Mouse (Mus musculus) gastrocnemius, adult 2 months (tissue): ENCODE data around the gene Scd4. TPM values are rescaled to one million over a fixed set of nuclear protein-coding genes. Genes with fewer than 3 reads are reported as not detected.
A peak's percentile ranks its signal among the peaks of the same experiment; 100 is the strongest.

ENCODE experiments used
- DNase-seq: peaks from one replicate; pipeline ENCODE4 v3.0.0; 2022
- H3K27ac ChIP-seq: fragments of 200-600 bp; 2 replicates; pipeline ENCODE4 v1.8.1; 2022; ENCODE audit warnings: mild to moderate bottlenecking
- H3K4me3 ChIP-seq: fragments of 200-600 bp; 2 replicates; pipeline ENCODE4 v1.8.1; 2022; ENCODE audit warnings: mild to moderate bottlenecking, moderate library complexity
- CTCF ChIP-seq: fragments of 200-600 bp; IDR thresholded peaks from 2 replicates; pipeline ENCODE4 v1.8.1; 2022; ENCODE audit warnings: antibody characterized with exemption, mild to moderate bottlenecking, moderate library complexity
- intact Hi-C: fragments of 180-260 bp; cut with DNase I; formaldehyde crosslinking; loops from one replicate; pipeline ENCODE4 v1.15.1; 2025
- long read RNA-seq, 2 experiments: library from polyadenylated mRNA; stranded (forward); transcript quantifications; one replicate each; pipeline ENCODE4 v2.0.0; 2021
- total RNA-seq, 2 experiments: library from RNA; stranded (reverse); gene quantifications; 2 replicates each; pipeline ENCODE4 v1.2.3; 2021

Gene Scd4
- under 1 TPM in 1 of 2 experiments, not detected in 1; 0.13 TPM for total RNA-seq
- long read RNA-seq, experiment 1, result 0 reads
- long read RNA-seq, experiment 2, result 0 reads

GRCm38 (mm10) chr19:44332833-44333623 is at the start of gene Scd4:
Gene Scd4 (plus strand): TSS chr19:44333092.
- no peak for DNase-seq
- intact Hi-C loops, result no loop called here
- no peak for TF ChIP-seq CTCF
- Histone ChIP-seq H3K27ac (no peak within 1 kb of the TSS), H3K4me3 (no peak within 1 kb of the TSS)

DNA sequence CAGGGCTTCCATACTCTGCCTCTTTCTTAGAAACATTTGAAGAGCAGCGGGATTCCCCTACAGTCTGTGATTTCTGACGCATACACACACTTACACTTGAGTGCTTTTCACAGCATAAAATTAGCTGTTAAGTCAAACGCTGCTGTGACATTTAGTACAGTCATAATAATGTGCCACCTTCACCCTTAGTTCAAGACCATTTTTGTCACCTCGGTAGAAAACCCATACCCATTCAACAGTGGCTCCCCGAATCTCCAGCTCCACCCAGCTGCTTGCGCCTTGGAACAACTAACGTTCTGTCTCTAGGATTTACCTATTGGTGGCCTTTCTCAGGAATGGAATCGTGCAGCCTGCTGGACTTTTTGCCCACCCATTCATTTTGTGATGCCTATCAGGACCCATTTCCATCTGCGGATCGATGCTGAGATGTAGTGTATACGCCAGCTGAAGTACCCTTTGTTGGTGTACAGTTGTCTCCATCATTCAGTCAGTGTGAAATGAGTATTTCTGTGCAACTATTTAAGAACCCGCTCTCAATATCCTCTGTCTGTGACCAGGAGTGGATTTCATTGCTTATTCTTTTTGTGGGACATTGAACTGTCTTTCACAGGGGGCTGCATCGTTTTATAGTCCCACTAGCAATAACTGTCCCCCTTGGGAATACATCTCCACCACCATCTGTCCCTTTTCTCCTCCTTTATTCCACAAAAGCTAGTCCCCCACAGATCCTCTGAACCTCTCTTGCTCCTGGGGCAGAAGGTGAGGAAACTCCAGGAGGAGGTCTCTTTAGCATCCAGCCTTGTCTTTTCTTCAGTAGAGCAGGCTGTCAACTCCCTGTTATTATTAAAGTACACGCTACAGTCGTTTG is 49.5 kb upstream of the Scd4 start:
- DNase-seq, result no peak
- Histone ChIP-seq H3K4me3 (peak overlapping the region; percentile 79), H3K27ac (peak overlapping the region; percentile 82)
- TF ChIP-seq CTCF, result no peak
- intact Hi-C loops, result no loop called here

DNA sequence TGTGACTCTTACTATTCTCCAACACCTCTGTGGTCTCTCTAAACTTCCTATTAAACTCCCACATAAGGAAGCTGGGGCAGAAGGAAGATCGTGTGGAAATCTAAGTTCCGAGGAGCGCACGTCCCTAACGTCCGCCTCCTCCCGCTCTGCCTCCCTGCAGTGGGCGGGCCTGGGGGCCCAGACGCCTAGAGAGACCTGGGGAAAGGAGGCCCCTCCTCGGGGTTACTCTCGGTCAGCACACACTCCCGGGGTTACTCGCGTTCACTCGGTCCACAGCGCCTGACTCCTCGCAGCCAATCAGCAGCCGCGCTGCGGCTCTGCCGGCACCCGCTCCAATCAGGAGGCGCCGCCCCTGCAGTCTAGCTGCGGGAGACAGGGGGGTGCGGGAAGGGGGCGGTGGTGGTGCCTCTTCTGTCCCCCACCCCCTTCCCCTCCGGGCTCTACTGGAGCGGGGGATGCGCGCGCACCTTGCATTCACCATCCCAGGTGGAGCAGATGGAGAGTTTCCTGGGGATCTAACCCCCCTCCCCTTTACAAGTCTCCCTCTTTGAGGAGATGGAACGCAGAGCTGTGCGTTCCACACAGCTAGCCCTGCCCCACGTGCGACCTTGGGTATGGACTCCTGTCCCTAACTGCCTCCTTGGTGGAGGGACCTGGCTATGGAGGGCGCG is 48.7 kb upstream of the Scd4 start:
- intact Hi-C loops, result no loop called here
- DNase-seq, result peak; percentile 92
- TF ChIP-seq CTCF, result no peak
- peak overlapping the region; percentile 79 for H3K4me3 ChIP-seq
- H3K27ac ChIP-seq, result peak overlapping the region; percentile 82

DNA sequence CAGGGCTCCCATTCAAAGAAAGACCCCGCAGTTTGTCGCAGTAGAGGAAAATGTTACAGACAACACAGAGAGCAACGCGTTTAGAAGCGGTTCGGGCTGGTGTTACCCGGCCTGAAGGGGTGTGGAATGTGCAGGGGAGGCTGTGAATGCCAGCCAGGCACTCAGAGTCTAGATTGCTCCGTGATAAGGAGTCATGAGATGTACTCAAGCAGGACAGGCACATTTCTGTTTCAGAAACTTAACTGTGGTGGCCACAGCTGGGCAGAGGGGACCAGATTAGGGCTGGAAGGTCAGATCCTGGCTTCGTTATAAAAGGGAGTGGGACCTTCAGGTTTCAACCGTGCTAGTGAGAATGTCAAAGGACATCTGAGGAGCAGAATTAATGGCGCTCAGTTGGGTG is 48.2 kb upstream of the Scd4 start:
- H3K4me3 ChIP-seq, result peak overlapping the region; percentile 79
- H3K27ac ChIP-seq, result peak overlapping the region; percentile 82
- intact Hi-C loops, result no loop called here
- DNase-seq, result no peak
- no peak for TF ChIP-seq CTCF

DNA sequence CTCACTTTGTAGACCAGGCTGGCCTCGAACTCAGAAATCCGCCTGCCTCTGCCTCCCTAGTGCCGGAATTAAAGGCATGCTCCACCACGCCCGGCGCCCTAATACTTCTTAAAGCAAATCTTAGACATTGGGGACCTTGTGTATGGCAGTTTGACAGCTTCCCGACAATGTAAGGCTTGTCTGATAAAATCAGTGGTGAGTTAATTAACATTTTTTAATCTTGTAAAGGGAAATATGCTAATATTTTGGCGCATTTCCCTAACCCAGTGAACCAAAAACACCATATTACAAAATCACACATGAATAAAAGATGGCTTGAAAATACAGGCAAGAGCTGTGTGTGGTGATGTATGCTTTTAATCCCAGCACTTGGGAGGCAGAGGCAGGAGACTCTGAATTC is 47.3 kb upstream of the Scd4 start:
- no peak for DNase-seq
- H3K27ac ChIP-seq, result no peak overlapping the region
- intact Hi-C loops, result no loop called here
- TF ChIP-seq CTCF, result no peak
- no peak overlapping the region for H3K4me3 ChIP-seq

DNA sequence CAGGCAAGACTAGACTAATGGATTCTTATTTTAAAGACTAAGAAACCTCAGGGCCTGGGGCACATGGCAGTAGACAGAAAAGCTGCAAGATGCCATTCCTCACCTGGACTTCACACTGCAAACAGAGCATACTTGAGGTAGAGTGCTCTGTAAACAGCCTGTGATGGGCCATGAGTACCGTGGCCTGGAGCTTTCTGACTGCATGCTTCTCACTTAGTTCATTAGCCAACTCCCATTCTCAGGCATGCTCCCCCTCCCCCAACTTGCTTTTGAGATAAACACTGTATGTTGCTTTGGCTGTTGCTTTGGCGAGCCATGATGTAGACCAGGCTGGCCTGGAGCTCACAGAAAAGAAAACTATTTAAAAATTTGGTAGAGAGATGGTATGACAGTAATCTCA is 46.8 kb upstream of the Scd4 start:
- intact Hi-C loops, result no loop called here
- TF ChIP-seq CTCF, result no peak
- Histone ChIP-seq H3K4me3 (no peak overlapping the region), H3K27ac (no peak overlapping the region)
- no peak for DNase-seq

GRCm38 (mm10) chr19:44287415-44288110 is 45.3 kb upstream of the Scd4 start:
- intact Hi-C loops, result no loop called here
- no peak for DNase-seq
- no peak for TF ChIP-seq CTCF
- Histone ChIP-seq H3K4me3 (no peak overlapping the region), H3K27ac (no peak overlapping the region)

DNA sequence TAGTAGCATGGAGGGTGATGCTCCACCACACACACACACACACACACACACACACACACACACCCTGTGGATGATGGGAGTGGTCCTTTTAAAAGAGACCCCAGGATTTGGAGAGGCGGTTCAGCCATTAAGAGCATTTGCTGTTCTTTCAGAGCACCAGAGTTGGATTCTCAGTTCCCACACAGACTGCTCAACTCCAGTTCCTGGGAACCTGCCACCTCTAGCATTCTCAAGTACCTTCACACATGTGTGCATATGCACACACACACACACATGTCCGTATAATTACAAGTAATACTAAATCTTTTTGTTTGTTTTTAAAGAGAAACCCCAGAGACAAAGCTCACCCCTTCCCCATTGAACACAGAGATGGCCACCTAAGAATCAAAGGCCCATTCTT is 40.8 kb upstream of the Scd4 start:
- TF ChIP-seq CTCF, result no peak
- DNase-seq, result no peak
- H3K27ac ChIP-seq, result no peak overlapping the region
- no peak overlapping the region for H3K4me3 ChIP-seq
- intact Hi-C loops, result no loop called here

DNA sequence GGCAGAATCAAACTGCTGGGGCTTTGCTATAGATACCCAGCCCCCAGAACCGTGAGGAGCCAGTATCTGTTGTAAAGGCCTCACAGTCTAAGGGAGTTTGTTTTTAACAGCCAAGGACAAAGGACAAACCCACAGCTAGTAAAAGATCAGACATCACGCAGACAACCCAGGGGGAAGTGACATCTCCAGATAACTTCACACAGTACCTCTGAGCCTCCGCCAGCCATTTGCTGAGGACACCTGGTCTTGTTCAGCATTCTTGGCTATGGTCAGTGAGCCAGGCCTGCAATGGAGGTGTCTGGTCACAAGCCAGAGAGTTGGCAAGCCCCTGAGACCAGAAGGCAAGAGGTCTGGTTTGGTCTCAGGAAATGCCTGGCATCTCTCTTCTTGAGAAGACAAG is 40.4 kb upstream of the Scd4 start:
- peak overlapping the region; percentile 86 for H3K27ac ChIP-seq
- no peak for DNase-seq
- H3K4me3 ChIP-seq, result no peak overlapping the region
- no peak for TF ChIP-seq CTCF
- intact Hi-C loops, result no loop called here

DNA sequence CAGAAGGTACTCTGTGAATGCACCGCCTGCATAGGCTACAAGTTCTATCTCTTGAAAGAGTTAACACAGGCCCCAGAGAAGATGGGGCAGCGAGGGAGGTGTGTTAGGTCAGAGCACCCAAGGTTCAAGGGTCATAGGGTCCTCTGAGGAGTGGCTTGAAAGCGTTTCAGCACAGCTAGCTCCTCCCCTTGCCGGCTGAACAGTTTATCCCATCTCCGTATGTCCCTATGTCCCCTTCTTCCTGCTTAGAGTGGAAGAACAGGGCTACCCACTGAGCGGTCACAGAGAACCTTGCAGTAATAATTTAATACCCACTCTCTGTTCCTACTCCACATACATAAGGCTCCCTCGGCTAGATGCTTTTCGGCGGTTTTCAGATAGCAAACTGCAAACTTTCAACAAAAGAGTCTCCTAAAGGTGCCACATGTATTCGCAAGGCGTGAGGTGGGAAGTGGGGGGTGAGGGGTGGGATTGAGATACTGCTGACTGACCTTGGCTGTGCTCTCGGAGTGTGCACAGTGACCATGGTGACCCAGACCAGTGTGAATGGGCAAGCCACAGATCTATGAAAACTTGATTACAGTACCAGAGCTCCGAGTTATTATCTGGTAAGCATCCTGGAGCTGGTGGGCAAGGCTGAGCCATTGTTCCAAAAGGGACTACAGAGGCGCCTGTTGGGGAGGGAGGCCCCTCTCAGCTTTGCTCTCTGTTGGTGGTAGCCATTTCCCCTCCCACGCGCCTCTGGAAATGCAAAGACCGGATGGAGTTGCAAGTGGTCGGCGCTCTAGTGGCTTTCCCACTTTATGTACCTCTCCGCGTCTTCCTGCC is 39.7 kb upstream of the Scd4 start, which contains the start of gene Scd2:
TSS of gene Scd2 (plus strand) at position 734 of the 828 bp plus-strand sequence.
- no peak for TF ChIP-seq CTCF
- no peak for DNase-seq
- intact Hi-C loops, result no loop called here
- H3K27ac ChIP-seq, result peak within 1 kb of the TSS; percentile 86
- H3K4me3 ChIP-seq, result peak within 1 kb of the TSS; percentile 79
